Mouse (Mus musculus) liver, embryonic 14.5 days (tissue): ENCODE measurements around the gene Rassf6. TPM values are rescaled to one million over a fixed set of nuclear protein-coding genes. Genes with fewer than 3 reads are reported as not detected.

ENCODE experiments used
- ATAC-seq: fragments of 200-750 bp; cut with Nextera tagmentation; 2 replicates; pipeline ENCODE4 v1.8.0; 2017; ENCODE audit warnings: moderate number of reproducible peaks, mild to moderate bottlenecking, moderate library complexity; ENCODE audit not compliant: insufficient read depth
- DNase-seq, 3 experiments: peaks; one replicate each; pipeline ENCODE4 v3.0.0-alpha.2; 2012 to 2013; ENCODE audit warnings: low read depth in 3 of 3, low spot score in 3 of 3
- H3K27ac ChIP-seq: fragments of 300-500 bp; sonication (generic); 2 replicates; pipeline ENCODE4 v1.5.1; 2014; ENCODE audit warnings: moderate library complexity, mild to moderate bottlenecking, control low read depth, inconsistent platforms
- H3K27me3 ChIP-seq: fragments of 300-500 bp; sonication (generic); 2 replicates; pipeline ENCODE4 v1.6.1; 2014; ENCODE audit warnings: mild to moderate bottlenecking, low read length, moderate library complexity; ENCODE audit not compliant: control insufficient read depth, insufficient read depth
- H3K36me3 ChIP-seq: fragments of 300-500 bp; sonication (generic); replicated peaks from 2 replicates; pipeline ENCODE4 v1.6.1; 2014; ENCODE audit warnings: low read depth; ENCODE audit not compliant: control insufficient read depth, insufficient read depth
- H3K4me1 ChIP-seq, 2 experiments: fragments of 200-500 bp in 1 of 2; fragments of 300-500 bp in 1 of 2; sonication (generic) in 1 of 2; replicated peaks; 2 replicates each; pipeline ENCODE4 v1.6.1; 2012 to 2014; ENCODE audit warnings: antibody characterized with exemption in 1 of 2, inconsistent platforms in 1 of 2, low read length in 1 of 2; ENCODE audit not compliant: control insufficient read depth in 2 of 2, insufficient read depth in 2 of 2
- H3K4me2 ChIP-seq: fragments of 300-500 bp; sonication (generic); 2 replicates; pipeline ENCODE4 v1.6.1; 2014; ENCODE audit warnings: low read depth, mild to moderate bottlenecking, control low read depth, moderate library complexity
- H3K4me3 ChIP-seq, 2 experiments: fragments of 200-500 bp in 1 of 2; fragments of 300-500 bp in 1 of 2; sonication (generic) in 1 of 2; 2 replicates each; pipeline ENCODE4 v1.5.1; 2012 to 2014; ENCODE audit warnings: low read depth in 2 of 2, low read length in 2 of 2, mild to moderate bottlenecking in 2 of 2, control low read depth in 1 of 2, inconsistent platforms in 1 of 2, moderate library complexity in 1 of 2; ENCODE audit not compliant: insufficient read depth in 1 of 2
- H3K9ac ChIP-seq: fragments of 300-500 bp; sonication (generic); replicated peaks from 2 replicates; pipeline ENCODE4 v1.6.1; 2014; ENCODE audit warnings: mild to moderate bottlenecking, control low read depth, moderate library complexity
- H3K9me3 ChIP-seq: fragments of 300-500 bp; sonication (generic); 2 replicates; pipeline ENCODE4 v1.6.1; 2016; ENCODE audit warnings: low read length, mixed read lengths; ENCODE audit not compliant: control insufficient read depth
- CTCF ChIP-seq: IDR thresholded peaks from 2 replicates; pipeline ENCODE4 v1.5.1; 2016; ENCODE audit warnings: antibody characterized with exemption, low read depth, control low read depth
- EP300 ChIP-seq: IDR thresholded peaks from 2 replicates; pipeline ENCODE4 v1.6.1; 2016; ENCODE audit warnings: antibody characterized with exemption, low read depth
- WGBS: fragments of 180-500 bp; shearing (Covaris S2); extraction: QIAGEN DNeasy Blood & Tissue Kit; methylation state at CpG from one replicate; pipeline ENCODE4 v1.1.7; 2014; ENCODE audit not compliant: insufficient replicate concordance; 5-methylcytosine and 5-hydroxymethylcytosine counted together
- polyA plus RNA-seq, 2 experiments: library from polyadenylated mRNA; depleted of rRNA in 1 of 2; stranded (reverse) in 1 of 2; unstranded in 1 of 2; fragments of >200 nt; fragmentation: Nextera tagmentation in 1 of 2; extraction: Ambion mirVana in 1 of 2; gene quantifications; 2 replicates each; pipeline versions ENCODE4 v1.2.1 to v1.2.3; 2012 to 2014

The Rassf6 gene
- polyA plus RNA-seq, 2 experiments = 2.4 to 3.6 TPM

- 45% methylated on average over 5 of the region's 5 CpGs for WGBS
- Histone ChIP-seq H3K27ac (no peak overlapping the region), H3K27me3 (no peaks in the 10 kb centered on the region), H3K36me3 (no peaks in the 10 kb centered on the region), H3K4me3 (no peak overlapping the region), H3K9ac (no peak overlapping the region), H3K4me2 (no peak overlapping the region), H3K4me1 (peaks cover 0 to 19% of the 10 kb centered on the region in 2 experiments; a peak in 2 of 4 replicates), H3K9me3 (no peaks in the 10 kb centered on the region)
- TF ChIP-seq CTCF = no peak
- no peak for TF ChIP-seq EP300
- no peak for DNase-seq
- ATAC-seq = peak; percentile 11; the same call in 1 of the 2 replicates
Measured at GRCm38 (mm10) chr5:90567788-90568187, 72.7 kb downstream of the Rassf6 start.

- peaks cover 0 to 22% of the 10 kb centered on the region in 2 experiments; a peak in 2 of 4 replicates for H3K4me1 ChIP-seq
- no peak overlapping the region for H3K4me2 ChIP-seq
- no peaks in the 10 kb centered on the region for H3K9me3 ChIP-seq
- H3K4me3 ChIP-seq = no peak overlapping the region
- WGBS = 61% methylated on average over 6 of the region's 6 CpGs
- no peak overlapping the region for H3K27ac ChIP-seq
- TF ChIP-seq EP300 (no peak), CTCF (no peak)
- DNase-seq (no peak), ATAC-seq (no peak)
- no peak overlapping the region for H3K9ac ChIP-seq
- H3K36me3 ChIP-seq = no peaks in the 10 kb centered on the region
- H3K27me3 ChIP-seq = no peaks in the 10 kb centered on the region
Measured at GRCm38 (mm10) chr5:90565205-90565604, 75.3 kb downstream of the Rassf6 start.

- peaks cover 0 to 19% of the 10 kb centered on the region in 2 experiments; a peak in 2 of 4 replicates for H3K4me1 ChIP-seq
- H3K9me3 ChIP-seq = no peaks in the 10 kb centered on the region
- H3K36me3 ChIP-seq = no peaks in the 10 kb centered on the region
- DNase-seq = no peak
- no peak overlapping the region for H3K27ac ChIP-seq
- no peak for TF ChIP-seq EP300
- TF ChIP-seq CTCF = no peak
- H3K9ac ChIP-seq = no peak overlapping the region
- no peak overlapping the region for H3K4me3 ChIP-seq
- ATAC-seq = no peak
- no peak overlapping the region for H3K4me2 ChIP-seq
- WGBS = 71% methylated on average over 4 of the region's 4 CpGs
- no peaks in the 10 kb centered on the region for H3K27me3 ChIP-seq
Measured at GRCm38 (mm10) chr5:90564161-90564560, 76.3 kb downstream of the Rassf6 start.

GRCm38 (mm10) chr5:90562880-90563279 lies 77.6 kb downstream of the Rassf6 start:
- no peak overlapping the region for H3K4me2 ChIP-seq
- H3K27me3 ChIP-seq = no peaks in the 10 kb centered on the region
- ATAC-seq = no peak
- no peak overlapping the region for H3K4me3 ChIP-seq
- H3K4me1 ChIP-seq = peaks cover 0 to 10% of the 10 kb centered on the region in 2 experiments; a peak in 2 of 4 replicates
- no peaks in the 10 kb centered on the region for H3K36me3 ChIP-seq
- no peaks in the 10 kb centered on the region for H3K9me3 ChIP-seq
- TF ChIP-seq CTCF (no peak), EP300 (no peak)
- H3K27ac ChIP-seq = no peak overlapping the region
- DNase-seq = no peak
- no peak overlapping the region for H3K9ac ChIP-seq
- WGBS = 63% methylated on average over 4 of the region's 4 CpGs

GRCm38 (mm10) chr5:90561721-90562275 lies 78.7 kb downstream of the Rassf6 start:
- TF ChIP-seq CTCF (no peak), EP300 (no peak)
- no peaks in the 10 kb centered on the region for H3K36me3 ChIP-seq
- H3K4me1 ChIP-seq = peaks cover 0 to 3% of the 10 kb centered on the region in 2 experiments; a peak in 1 of 4 replicates
- no peak for ATAC-seq
- DNase-seq = no peak
- WGBS = 75% methylated on average over 11 of the region's 11 CpGs
- H3K9me3 ChIP-seq = no peaks in the 10 kb centered on the region
- H3K27me3 ChIP-seq = no peaks in the 10 kb centered on the region
- no peak overlapping the region for H3K27ac ChIP-seq
- H3K9ac ChIP-seq = no peak overlapping the region
- no peak overlapping the region for H3K4me2 ChIP-seq
- no peak overlapping the region for H3K4me3 ChIP-seq
